Mouse (Mus musculus) embryonic stem cell, embryonic (primary cell): ENCODE measurements around the gene Gm20388.

Source experiments
- CTCF ChIA-PET, 4 experiments: fragments of 300-600 bp in 2 of 4; fragments of 350-600 bp in 2 of 4; sonication (Branson Sonifier 250); formaldehyde crosslinking; loops; one replicate each; lab custom pipeline; 2022; ENCODE audit warnings: inconsistent platforms in 2 of 4; lab: Charles Lee
- POLR2A ChIA-PET, 4 experiments: fragments of 300-600 bp in 2 of 4; fragments of 350-600 bp in 2 of 4; sonication (Branson Sonifier 250); formaldehyde crosslinking; loops; one replicate each; lab custom pipeline; 2022; ENCODE audit warnings: antibody characterized with exemption in 4 of 4, inconsistent platforms in 1 of 4; lab: Charles Lee

Gm20388 gene

GRCm38 (mm10) chr8:120181274-120181673 is 270.6 kb downstream of the Gm20388 start:
- CTCF ChIA-PET, result interaction anchor here in 3 of 4 experiments (0.5 to 1.8 kb wide), 6 partner anchors 35 to 413 kb away, joined by 3 to 5 read pairs (median 4); no protein-coding TSS in a partner anchor
- POLR2A ChIA-PET, result no interaction called here

DNA sequence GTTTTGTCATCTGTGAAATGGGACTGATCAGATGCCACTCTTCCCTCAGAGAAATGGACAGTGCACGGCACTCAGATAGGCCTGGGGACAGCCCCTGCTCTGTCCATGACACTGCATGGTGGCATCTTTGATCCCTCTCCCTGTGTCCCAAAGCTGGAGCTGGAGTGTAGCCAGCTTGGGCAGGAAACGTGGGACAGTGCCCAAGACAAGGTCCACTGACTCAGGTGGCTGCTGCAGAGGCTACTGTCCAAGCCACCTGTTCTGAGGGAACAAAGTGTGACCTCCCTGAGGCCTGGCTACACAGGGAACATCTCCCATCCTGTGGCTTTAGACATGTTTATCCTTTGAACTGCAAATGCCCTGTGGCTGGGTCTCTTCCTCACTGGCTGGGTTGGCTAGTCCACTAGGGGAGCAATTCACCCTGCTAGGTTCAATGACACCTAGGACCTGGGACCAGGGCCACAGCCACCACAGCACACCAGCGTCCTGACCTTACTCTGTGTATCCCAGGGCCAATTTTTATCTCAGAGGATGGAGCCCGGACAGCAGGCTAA is 271.3 kb downstream of the Gm20388 start:
- CTCF ChIA-PET, result interaction anchor here in 3 of 4 experiments (0.6 to 1.8 kb wide), 5 partner anchors 19 to 413 kb away, joined by 3 to 5 read pairs (median 4); no protein-coding TSS in a partner anchor
- POLR2A ChIA-PET, result no interaction called here

- CTCF ChIA-PET, result interaction anchor here in 2 of 4 experiments (0.5 to 1.1 kb wide), 3 partner anchors 26 to 444 kb away, joined by 3 to 7 read pairs (median 4); no protein-coding TSS in a partner anchor
Measured at GRCm38 (mm10) chr8:120184366-120184765, 273.7 kb downstream of the Gm20388 start.

DNA sequence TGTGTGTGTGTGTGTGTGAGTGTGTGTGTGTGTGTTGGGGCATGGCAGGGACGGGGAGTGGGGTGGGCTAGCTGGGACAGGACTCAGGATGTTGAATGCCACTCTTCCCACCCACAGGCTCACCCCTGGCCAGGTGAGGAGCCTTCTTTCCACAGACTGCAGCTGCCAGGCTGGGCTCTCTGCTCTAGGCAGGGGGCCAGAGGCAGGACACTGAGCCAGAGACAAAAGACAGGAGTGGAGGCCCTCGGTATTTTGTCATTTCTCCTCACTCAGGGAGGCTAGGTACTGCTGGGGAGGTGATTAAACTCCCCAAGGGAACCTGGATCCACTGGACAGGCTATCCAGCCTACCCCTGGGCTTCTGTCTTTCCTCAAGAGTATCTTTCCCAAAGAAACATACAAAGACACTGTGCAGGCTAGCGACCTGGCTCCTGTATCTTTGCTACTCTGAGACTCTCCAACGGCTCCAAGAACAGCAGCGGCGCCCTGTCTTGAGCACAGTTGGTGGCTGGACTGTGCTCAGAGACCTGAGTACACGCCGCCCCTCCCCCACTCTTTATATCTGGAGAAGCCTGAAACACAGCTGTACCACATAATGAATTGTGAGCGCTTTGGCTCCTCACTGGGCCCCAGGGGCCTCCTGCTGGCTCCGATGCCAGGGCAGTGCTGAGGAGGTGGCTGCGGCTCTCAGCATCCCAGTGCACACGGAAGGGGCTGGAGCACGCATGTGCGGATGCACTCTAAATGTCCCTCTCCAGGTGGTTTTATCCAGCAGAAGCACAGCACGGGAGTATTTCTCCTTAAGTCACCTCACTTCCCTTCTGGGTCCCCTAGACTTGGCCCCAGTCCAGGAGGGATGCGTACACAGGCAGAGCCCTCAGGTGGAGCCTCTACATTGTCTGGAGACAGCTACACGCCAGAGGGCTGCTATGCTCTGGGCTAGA is 274.5 kb downstream of the Gm20388 start:
- CTCF ChIA-PET, result interaction anchor here in 3 of 4 experiments (0.5 to 1.2 kb wide), 5 partner anchors 20 to 444 kb away, joined by 3 to 7 read pairs (median 4); no protein-coding TSS in a partner anchor
- POLR2A ChIA-PET, result no interaction called here

More at GRCm38 (mm10) chr8:120184366-120184765, 273.7 kb downstream of the Gm20388 start:
- POLR2A ChIA-PET, result no interaction called here

GRCm38 (mm10) chr8:120186454-120186853 is 275.8 kb downstream of the Gm20388 start:
- ChIA-PET CTCF (interaction anchor here in 3 of 4 experiments (0.6 to 2.1 kb wide), 6 partner anchors 8 to 1869 kb away, joined by 3 to 12 read pairs (median 4); no protein-coding TSS in a partner anchor), POLR2A (no interaction called here)

GRCm38 (mm10) chr8:120188510-120188909 is 277.9 kb downstream of the Gm20388 start:
- POLR2A ChIA-PET, result interaction anchor here in 1 of 4 experiments (1.7 kb wide), 1 partner anchor 11 kb away, joined by 3 read pairs; the partner anchor contains the start of gene Fam92b

DNA sequence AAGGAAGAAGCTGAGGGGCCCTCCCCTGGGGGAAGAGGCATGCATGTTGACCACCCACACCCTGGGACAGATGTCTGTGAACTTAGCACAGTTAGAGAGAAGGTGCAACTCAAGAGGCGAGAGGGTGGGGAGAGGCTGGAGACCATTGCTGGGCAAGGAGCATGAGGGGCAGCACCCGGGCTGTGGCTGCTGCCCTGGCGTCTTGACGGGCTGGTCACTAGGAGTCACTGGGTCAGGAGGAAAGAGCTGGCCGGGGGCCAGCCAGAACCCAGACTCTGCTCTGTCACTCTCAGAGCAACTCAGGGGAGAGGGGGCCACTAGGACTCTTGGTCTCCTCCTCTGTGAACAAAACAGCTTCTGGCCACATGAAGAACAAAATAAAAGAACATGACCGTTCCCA is 278.8 kb downstream of the Gm20388 start:
- CTCF ChIA-PET, result interaction anchor here in 2 of 4 experiments (0.6 to 1.0 kb wide), 3 partner anchors 11 to 403 kb away, joined by 3 to 5 read pairs (median 4); no protein-coding TSS in a partner anchor
- POLR2A ChIA-PET, result interaction anchor here in 1 of 4 experiments (1.7 kb wide), 1 partner anchor 12 kb away, joined by 3 read pairs; the partner anchor contains the start of gene Fam92b

More at GRCm38 (mm10) chr8:120188510-120188909, 277.9 kb downstream of the Gm20388 start:
- CTCF ChIA-PET, result interaction anchor here in 1 of 4 experiments (2.1 kb wide), 1 partner anchor 10 kb away, joined by 12 read pairs; no protein-coding TSS in a partner anchor

- POLR2A ChIA-PET, result interaction anchor here in 2 of 4 experiments (0.7 to 1.9 kb wide), 3 partner anchors 10 to 34 kb away, joined by 3 to 6 read pairs (median 3); partner anchors contain the start of gene Fam92b (in 1 of the 2)
- CTCF ChIA-PET, result interaction anchor here in 2 of 4 experiments (0.6 to 1.0 kb wide), 4 partner anchors 11 to 259 kb away, joined by 4 to 5 read pairs (median 4); no protein-coding TSS in a partner anchor
Measured at GRCm38 (mm10) chr8:120190107-120190809, 279.6 kb downstream of the Gm20388 start.

DNA sequence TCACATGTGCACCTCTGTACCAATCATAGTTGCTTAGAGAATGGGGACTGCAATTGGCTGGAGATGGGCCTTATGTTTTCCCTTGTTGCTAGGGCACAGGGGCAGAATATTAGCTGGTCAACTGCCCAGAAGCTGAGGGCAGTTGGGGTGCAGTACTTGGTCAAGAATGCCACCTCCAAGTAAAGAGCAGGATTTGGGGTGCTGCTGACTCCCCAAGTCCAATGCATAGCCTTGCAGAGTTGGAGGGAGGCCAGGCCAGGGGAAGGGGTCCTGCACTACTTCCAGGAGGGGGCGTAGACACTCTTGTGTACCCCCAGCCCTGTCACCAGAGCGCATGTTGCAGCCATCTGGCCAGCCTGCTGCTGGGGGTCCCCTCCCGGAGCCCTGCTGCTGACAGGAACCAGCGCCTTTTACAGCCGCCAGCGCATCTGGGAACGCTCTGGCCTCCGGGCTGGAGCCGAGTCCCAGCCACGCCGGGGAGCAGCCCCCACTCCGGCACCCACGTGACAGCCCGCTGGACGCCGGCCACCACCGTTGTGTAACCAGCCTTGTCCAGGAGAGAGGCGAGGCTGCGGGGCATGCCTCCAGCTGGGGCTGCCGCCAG is 280.3 kb downstream of the Gm20388 start:
- CTCF ChIA-PET, result interaction anchor here in 2 of 4 experiments (0.6 to 1.0 kb wide), 4 partner anchors 14 to 259 kb away, joined by 3 to 5 read pairs (median 4); no protein-coding TSS in a partner anchor
- POLR2A ChIA-PET, result interaction anchor here in 1 of 4 experiments (0.7 to 1.9 kb wide), 2 partner anchors 9 to 33 kb away, joined by 3 to 6 read pairs; no protein-coding TSS in a partner anchor

DNA sequence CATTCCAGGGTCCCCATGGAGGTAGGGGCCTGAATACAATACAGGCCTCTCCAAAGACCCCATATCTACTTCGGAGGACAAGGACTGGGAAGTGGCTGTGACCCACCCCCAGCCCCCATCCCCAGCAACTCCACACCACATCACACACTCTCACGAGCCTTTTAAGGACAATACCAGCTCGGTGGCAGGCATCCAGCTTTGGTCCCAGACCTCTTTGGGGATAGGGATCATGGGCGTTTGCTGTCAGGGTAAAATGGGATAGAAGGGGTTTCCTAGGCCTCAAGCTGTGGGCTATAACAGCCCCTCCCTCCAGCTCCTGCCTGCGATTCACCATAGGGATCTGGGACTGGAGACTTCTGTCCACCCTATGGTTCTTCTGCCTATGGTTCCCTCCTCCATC is 281.0 kb downstream of the Gm20388 start:
- CTCF ChIA-PET, result interaction anchor here in 2 of 4 experiments (0.6 to 1.0 kb wide), 2 partner anchors 14 to 708 kb away, joined by 4 to 5 read pairs; no protein-coding TSS in a partner anchor
- POLR2A ChIA-PET, result interaction anchor here in 2 of 4 experiments (1.0 to 1.9 kb wide), 2 partner anchors 8 to 9 kb away, joined by 3 to 6 read pairs; no protein-coding TSS in a partner anchor

DNA sequence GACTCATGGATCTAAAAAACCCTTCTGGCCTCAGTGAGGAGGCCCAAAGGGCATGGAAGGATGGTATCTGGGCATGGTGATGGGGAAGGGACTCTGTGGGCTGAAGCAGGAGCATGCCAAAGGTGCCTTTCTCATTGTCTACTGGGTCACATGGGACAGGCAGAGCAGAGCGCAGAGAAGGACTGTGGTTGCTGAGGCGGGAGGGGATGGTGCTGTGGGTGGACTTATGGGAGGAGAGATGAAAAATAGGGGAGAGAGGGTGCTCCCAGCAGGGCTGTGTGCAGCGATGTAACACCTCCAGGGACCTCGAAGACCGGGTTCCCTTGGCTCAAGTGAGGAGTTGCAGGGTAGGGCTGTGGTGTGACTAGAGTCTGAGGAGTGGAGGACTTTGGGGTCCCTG is 281.5 kb downstream of the Gm20388 start:
- ChIA-PET CTCF (interaction anchor here in 2 of 4 experiments (0.6 to 1.0 kb wide), 2 partner anchors 13 to 708 kb away, joined by 4 to 5 read pairs; no protein-coding TSS in a partner anchor), POLR2A (interaction anchor here in 2 of 4 experiments (1.0 to 1.9 kb wide), 2 partner anchors 8 to 9 kb away, joined by 3 to 6 read pairs; no protein-coding TSS in a partner anchor)

GRCm38 (mm10) chr8:120201351-120201750 is 290.7 kb downstream of the Gm20388 start:
- ChIA-PET POLR2A (interaction anchor here in 2 of 4 experiments (0.6 to 1.0 kb wide), 5 partner anchors 10 to 877 kb away, joined by 3 to 4 read pairs (median 3); partner anchors contain the start of gene Fam92b (in 2 of the 2)), CTCF (interaction anchor here in 3 of 4 experiments (0.6 to 1.8 kb wide), 8 partner anchors 8 to 690 kb away, joined by 3 to 6 read pairs (median 3); no protein-coding TSS in a partner anchor)

DNA sequence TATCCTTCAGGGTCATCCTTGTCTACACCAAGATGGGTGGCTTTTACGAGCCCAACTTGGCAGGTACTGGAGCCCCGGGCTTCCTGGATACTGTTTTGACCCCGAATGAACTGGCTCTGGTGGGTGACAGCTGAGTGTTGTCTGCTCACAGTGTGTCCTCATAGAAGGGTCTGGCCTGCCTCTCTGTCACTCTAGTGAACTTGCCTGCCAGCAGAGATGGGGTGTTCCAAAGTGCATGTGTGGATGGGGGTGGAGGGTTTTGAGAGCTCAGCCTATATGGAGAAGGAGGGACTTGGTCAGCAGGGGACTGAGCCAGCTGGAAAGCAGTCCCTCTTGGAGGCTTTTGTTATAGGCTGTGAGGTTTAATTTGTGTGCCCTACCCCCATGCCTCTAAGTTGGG is 291.9 kb downstream of the Gm20388 start:
- CTCF ChIA-PET, result interaction anchor here in 1 of 4 experiments (1.0 kb wide), 1 partner anchor 24 kb away, joined by 3 read pairs; no protein-coding TSS in a partner anchor
- POLR2A ChIA-PET, result interaction anchor here in 1 of 4 experiments (0.9 kb wide), 1 partner anchor 14 kb away, joined by 3 read pairs; no protein-coding TSS in a partner anchor

DNA sequence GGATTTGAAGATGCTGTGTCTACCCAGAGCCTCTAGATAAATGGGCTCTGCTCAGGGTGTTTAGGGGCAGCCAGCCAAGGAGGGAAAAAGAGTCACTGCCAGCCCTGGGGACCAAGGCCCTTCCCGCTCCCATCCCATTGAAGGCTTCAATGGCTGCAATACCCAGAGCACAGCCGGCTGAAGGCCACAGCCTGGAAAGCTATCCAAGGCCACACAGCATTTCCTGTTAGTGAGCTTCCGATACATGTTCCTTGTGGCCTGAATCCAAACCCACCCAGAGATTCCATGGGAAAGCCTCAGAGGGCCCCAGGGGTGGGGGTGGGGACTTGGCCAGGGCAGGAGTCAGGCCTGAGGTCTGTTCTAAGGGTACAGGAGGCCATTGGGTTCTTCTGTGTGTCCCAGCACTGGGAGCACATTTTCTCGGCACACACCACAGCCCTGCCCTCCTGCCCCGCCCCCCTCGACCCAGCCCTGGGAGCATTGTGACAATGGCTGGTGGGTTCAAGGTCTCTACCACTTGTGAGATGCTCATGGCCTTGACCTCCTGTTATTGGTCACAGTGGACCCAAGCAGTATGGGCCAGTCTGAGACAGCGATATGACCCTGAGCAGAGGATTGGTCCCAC is 294.2 kb downstream of the Gm20388 start:
- CTCF ChIA-PET, result interaction anchor here (0.5 to 1.5 kb wide), 6 partner anchors 13 to 1028 kb away, joined by 3 to 7 read pairs (median 4); no protein-coding TSS in a partner anchor
- POLR2A ChIA-PET, result interaction anchor here in 2 of 4 experiments (0.7 to 1.6 kb wide), 3 partner anchors 12 to 491 kb away, joined by 3 read pairs; no protein-coding TSS in a partner anchor

DNA sequence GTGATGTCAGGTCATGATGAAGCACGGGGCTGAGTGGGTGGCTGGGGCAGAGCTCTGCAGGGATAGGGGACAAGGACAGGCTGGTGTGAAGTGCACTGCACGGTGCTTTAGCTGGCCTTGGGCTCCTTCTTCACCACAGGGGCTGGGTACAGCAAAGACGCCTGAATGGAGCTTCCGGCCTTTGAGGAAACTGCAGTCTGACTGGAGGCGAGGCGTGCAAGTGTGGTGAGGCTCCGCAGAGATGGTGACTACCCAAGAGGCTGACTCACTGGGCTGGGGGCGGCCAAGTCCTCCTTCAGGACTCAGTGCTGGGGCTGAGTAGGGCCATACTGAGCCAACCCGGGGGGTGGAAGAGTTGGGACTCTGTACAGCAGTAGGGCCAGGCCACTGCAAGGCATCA is 295.3 kb downstream of the Gm20388 start:
- ChIA-PET CTCF (interaction anchor here in 1 of 4 experiments (0.9 to 1.3 kb wide), 3 partner anchors 11 to 121 kb away, joined by 3 to 4 read pairs (median 4); no protein-coding TSS in a partner anchor), POLR2A (no interaction called here)

DNA sequence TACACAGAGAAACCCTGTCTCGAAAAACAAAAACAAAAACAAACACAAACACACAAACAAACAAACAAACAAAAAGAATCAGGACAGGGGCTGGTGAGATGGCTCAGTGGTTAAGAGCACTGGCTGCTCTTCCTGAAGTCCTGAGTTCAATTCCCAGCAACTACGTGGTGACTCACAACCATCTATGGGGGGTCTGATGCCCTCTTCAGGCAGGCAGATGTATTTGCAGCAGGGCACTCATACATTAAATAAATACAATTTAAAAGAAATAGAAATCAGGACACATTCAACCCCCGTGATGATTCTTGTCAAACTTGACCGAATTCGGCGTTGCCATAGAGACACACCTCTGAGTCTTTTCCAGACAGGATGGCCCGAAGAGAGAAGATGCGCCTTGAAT is 296.7 kb downstream of the Gm20388 start:
- CTCF ChIA-PET, result no interaction called here
- POLR2A ChIA-PET, result interaction anchor here in 2 of 4 experiments (1.0 to 1.1 kb wide), 2 partner anchors 9 to 12 kb away, joined by 3 to 4 read pairs; no protein-coding TSS in a partner anchor
